Mouse (Mus musculus) kidney, postnatal 36 days (tissue): ENCODE results near the gene Inafm2.
A peak's percentile ranks its signal among the peaks of the same experiment; 100 is the strongest.

Source experiments
- DNase-seq, 2 experiments: peaks; one replicate each; pipeline ENCODE4 v3.0.0; 2021 to 2022; ENCODE audit warnings: mixed read lengths in 2 of 2

The Inafm2 gene

GRCm38 (mm10) chr2:118726873-118727272 lies 18.7 kb upstream of the Inafm2 start:
- no peak for DNase-seq

- DNase-seq = no peak
Measured at GRCm38 (mm10) chr2:118727911-118728310, 17.6 kb upstream of the Inafm2 start.

GRCm38 (mm10) chr2:118728337-118728736 lies 17.2 kb upstream of the Inafm2 start, which contains the start of gene Plcb2:
TSS of gene Plcb2 (minus strand) at chr2:118728438.
- DNase-seq = peak in 1 of 2 experiments; percentile 47

DNA sequence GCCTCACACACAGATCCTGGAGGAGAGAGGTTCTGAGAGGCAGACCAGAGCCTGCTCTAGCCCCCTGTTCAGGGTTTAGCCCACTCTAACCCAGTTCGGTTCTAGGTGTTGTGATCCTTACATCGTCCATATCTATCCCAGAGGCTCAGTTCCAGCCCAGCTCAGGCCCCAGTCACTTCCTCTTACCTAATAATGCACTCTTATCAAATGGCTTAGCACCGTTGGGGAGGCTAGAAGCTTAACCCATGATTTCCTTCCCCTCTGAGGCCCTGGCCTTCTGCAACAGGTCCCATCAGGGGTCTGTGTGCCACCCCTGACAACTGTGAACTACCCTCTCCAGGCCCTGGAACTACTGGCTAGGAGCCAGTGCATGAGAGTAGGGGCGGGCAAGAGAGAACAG lies 16.4 kb upstream of the Inafm2 start:
- DNase-seq = no peak

- peak in 1 of 2 experiments; percentile 18 for DNase-seq
Measured at GRCm38 (mm10) chr2:118729816-118730621, 15.5 kb upstream of the Inafm2 start.

DNA sequence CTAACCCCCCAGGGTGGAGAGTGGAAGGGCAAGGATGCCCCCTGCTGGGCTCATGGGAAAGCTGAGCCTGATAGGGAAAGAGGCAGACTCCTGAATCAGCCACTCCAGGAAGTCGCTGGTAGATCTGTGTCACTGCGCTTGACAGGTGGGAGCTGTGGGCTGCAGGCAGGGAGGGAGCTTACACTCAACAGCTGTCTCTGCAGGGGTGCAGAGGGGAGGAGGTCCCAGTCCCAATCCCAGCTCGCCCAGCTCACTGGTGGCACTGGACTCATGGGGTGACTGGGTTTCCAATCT lies 15.0 kb upstream of the Inafm2 start:
- peak; percentile 71 to 89 for DNase-seq

DNA sequence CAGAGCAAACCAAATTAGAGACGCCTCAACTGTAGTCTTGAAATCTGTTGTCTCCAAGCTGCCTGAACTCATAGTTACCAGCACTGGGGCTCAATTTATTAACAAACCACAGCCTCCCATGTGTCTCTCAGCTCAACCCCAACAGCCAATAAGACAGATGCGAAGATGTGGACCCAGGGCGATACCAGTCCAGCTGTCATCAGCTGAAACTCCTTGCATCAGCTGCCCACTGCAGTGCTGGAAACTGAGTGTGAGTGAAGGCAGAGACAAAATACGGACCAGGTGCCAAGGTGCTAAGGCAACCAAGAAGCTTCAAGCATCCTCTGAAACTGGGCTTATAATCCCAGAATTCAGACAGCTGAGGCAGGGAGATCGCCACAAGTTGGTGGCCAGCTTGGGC lies 13.6 kb upstream of the Inafm2 start:
- DNase-seq = no peak

DNA sequence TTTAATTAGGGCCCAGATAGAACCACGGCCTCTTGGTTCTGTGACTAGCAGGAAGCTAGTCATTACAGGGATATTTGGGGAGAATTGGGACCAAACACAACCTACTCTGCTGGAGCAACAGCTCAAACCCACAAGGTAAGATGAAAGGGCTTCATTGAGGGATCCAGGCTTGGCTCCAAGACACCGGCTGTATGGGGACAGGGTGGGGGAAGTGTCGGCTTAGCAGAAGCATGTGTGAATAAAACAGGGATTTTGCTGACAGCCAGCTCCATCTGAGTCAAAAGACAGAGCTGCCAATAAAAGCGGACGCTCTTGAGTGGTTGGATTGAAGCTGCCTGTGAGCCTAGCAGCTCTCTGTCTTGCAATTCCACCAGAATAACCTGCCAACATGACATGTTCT lies 12.2 kb upstream of the Inafm2 start:
- no peak for DNase-seq

DNA sequence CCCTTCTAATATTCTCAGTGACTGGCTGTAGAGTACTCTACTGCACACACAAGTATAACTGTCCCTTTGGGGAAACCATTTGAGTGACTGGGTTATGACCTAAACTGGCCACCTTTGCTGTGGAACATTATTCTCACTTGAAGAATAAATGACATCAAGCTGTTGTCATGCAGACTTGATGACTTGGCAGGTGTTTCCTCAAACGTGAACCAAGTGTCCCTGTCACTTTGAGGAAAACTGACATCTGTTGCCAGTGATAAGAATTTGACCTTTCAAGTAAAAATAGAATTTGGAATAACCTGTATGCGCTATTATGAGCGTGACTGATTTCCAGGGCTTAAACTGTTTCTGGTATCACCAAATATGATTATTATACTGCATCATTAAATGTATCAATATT lies 5.2 kb upstream of the Inafm2 start:
- DNase-seq = no peak

GRCm38 (mm10) chr2:118741183-118741582 lies 4.4 kb upstream of the Inafm2 start:
- peak in 1 of 2 experiments; percentile 0 for DNase-seq

- DNase-seq = peak; percentile 48 to 68
Measured at GRCm38 (mm10) chr2:118743261-118743943, 2.2 kb upstream of the Inafm2 start.

GRCm38 (mm10) chr2:118744621-118745020 lies 937 bp upstream of the Inafm2 start:
- DNase-seq = no peak

GRCm38 (mm10) chr2:118745915-118746901 lies 650 bp downstream of the Inafm2 start:
- DNase-seq = peak; percentile 25 to 57

- DNase-seq = peak; percentile 35 to 65
Measured at GRCm38 (mm10) chr2:118747301-118747960, 1.9 kb downstream of the Inafm2 start.

- no peak for DNase-seq
Measured at GRCm38 (mm10) chr2:118749341-118749884, 3.9 kb downstream of the Inafm2 start.

DNA sequence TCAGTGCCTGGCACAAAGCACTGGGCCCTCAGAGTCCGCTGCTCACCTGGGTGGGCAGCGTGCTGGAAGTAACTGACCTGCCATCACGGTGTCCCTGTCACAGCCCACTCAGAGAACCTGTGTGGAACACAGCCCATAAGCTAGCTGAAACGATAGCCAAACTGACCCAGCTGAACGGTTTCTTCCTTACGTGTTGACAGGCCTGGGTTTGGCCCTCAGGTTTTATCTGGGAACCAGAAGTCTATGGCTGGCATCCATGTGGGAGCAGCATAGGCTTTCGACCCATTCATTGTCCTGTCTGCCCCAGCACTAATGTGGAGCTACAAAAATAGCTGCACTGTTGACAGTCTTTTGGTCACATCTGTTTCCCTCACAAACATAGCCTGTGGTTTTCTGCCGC lies 4.9 kb downstream of the Inafm2 start:
- no peak for DNase-seq

- peak; percentile 41 to 45 for DNase-seq
Measured at GRCm38 (mm10) chr2:118751896-118752791, 6.6 kb downstream of the Inafm2 start.

DNA sequence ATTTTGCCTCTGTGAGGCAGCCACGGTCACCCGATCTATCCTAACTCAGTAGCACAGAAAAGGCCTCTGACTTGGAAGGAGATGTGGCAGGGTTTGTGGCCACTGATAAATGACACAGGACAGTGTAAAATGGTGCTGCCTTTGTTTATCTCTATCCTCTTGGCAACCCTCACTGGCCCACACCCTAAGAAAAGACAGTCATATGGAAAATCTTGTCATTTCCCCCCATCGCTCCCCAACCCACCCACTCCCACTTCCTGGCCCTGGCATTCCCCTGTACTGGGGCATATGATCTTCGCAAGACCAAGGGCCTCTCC lies 7.2 kb downstream of the Inafm2 start:
- DNase-seq = no peak

DNA sequence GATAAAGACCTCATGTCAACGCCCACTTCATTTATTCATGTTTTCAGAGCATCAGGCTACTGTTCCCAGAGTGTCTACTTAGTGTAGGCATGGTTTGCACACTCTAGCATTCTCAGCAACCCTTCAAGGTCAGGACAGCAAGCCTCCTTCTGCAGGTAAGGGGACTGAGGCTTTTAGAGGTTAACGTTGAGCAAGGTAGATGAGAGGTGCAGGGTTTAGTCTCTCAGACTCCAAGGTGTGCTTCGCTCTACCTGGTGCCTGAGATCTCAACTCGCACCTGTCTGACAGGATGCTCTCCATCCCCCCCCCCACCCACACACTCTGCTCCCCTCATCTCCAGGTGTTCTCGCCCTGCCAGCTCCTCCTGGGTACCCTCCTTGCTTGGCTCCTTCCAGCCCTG lies 8.6 kb downstream of the Inafm2 start:
- DNase-seq = no peak

DNA sequence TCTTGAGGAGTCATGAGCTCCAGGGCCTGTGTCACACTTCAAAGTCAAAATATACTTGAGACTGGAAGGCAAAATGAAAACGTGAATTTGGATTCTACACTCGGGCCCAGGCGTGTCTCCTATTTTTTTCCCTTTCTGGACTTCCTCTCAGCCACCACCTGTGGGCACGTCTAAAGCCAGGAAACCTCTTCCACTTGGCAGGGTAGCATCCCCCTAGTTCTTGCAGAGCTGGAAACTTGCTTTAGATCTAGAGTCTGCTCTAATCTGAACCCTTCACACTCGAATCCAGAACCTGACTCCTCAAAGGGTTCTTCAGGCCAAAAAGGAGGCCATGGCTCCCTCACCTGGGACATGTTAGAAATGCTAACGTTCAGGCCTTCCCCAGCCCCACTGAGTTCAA lies 9.8 kb downstream of the Inafm2 start:
- no peak for DNase-seq

GRCm38 (mm10) chr2:118756103-118756502 lies 10.5 kb downstream of the Inafm2 start:
- DNase-seq = no peak
